Mouse (Mus musculus) C2C12 (cell line): ENCODE results near the gene Hsd17b13. TPM values are rescaled to one million over a fixed set of nuclear protein-coding genes. Genes with fewer than 3 reads are reported as not detected.

Experiments used
- H3K27me3 ChIP-seq: one replicate; pipeline ENCODE4 v1.6.1; 2011; ENCODE audit not compliant: control insufficient read depth, insufficient read depth, insufficient read length
- H3K36me3 ChIP-seq: one replicate; pipeline ENCODE4 v1.6.1; 2011; ENCODE audit not compliant: control insufficient read depth, insufficient read depth
- H3K4me3 ChIP-seq: one replicate; pipeline ENCODE4 v1.5.1; 2011; ENCODE audit warnings: mild to moderate bottlenecking, control low read depth; ENCODE audit not compliant: poor library complexity, insufficient read depth, severe bottlenecking
- H3K79me2 ChIP-seq: one replicate; pipeline ENCODE4 v1.6.1; 2011; ENCODE audit not compliant: control insufficient read depth, insufficient read depth
- H3K79me3 ChIP-seq: one replicate; pipeline ENCODE4 v1.6.1; 2011; ENCODE audit warnings: low read depth, control low read depth
- H3ac ChIP-seq: one replicate; pipeline ENCODE3; 2011; ENCODE audit warnings: low read depth; ENCODE audit not compliant: control insufficient read depth, insufficient read length
- CEBPB ChIP-seq: IDR thresholded peaks from one replicate; pipeline ENCODE4 v1.6.1; 2011; ENCODE audit warnings: low read depth, mild to moderate bottlenecking, control low read depth, moderate library complexity
- CTCF ChIP-seq: IDR thresholded peaks from one replicate; pipeline ENCODE4 v1.5.1; 2011; ENCODE audit not compliant: control insufficient read depth, insufficient read depth, insufficient read length
- FOSL1 ChIP-seq: IDR thresholded peaks from one replicate; pipeline ENCODE4 v1.8.0; 2011; ENCODE audit warnings: mild to moderate bottlenecking, low read length; ENCODE audit not compliant: poor library complexity, insufficient read depth, severe bottlenecking
- MAX ChIP-seq: IDR thresholded peaks from one replicate; pipeline ENCODE4 v1.6.1; 2011; ENCODE audit warnings: mild to moderate bottlenecking, control low read depth
- MYOD1 ChIP-seq: IDR thresholded peaks from one replicate; pipeline ENCODE4 v1.6.1; 2011; ENCODE audit warnings: low read depth; ENCODE audit not compliant: control insufficient read depth, insufficient read length
- MYOG ChIP-seq: IDR thresholded peaks from one replicate; pipeline ENCODE4 v1.6.1; 2011; ENCODE audit not compliant: control insufficient read depth, insufficient read length; ENCODE audit errors: extremely low read depth
- USF1 ChIP-seq: IDR thresholded peaks from one replicate; pipeline ENCODE4 v1.6.1; 2011; ENCODE audit warnings: low read depth, mild to moderate bottlenecking, control low read depth, moderate library complexity
- polyA plus RNA-seq: library from polyadenylated mRNA; unstranded; fragments of >200 nt; fragmentation: generic; extraction: Trizol; gene quantifications from one replicate; pipeline ENCODE4 v1.2.1, GENCODE M21; 2012; ENCODE audit warnings: missing spikeins

The Hsd17b13 gene
- polyA plus RNA-seq, 1 experiment: not detected

DNA sequence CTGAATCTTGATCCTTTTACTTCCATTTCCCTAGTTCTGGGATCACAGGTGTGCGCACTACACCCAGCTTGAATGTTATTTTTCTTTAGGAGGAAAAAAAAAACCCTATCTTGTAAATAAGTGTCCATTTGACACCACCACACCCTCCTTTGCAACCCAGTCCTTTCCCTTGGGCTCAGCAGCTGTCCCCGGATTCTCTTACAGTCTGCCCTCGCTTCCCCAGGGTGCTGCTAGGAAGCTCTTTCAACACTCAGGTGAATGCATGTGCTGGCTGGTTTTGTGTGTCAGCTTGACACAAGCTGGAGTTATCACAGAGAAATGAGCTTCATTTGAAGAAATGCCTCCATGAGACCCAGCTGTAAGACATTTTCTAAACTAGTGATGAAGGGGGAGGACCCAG is 59.0 kb downstream of the Hsd17b13 start:
- Histone ChIP-seq H3K27me3 (peaks cover 17% of the 10 kb centered on the region), H3ac (no peak overlapping the region), H3K79me2 (no peaks in the 10 kb centered on the region), H3K79me3 (no peaks in the 10 kb centered on the region), H3K4me3 (no peak overlapping the region), H3K36me3 (no peaks in the 10 kb centered on the region)
- TF ChIP-seq MAX (no peak), CTCF (no peak), FOSL1 (no peak), CEBPB (no peak), MYOG (no peak), USF1 (no peak), MYOD1 (no peak)

DNA sequence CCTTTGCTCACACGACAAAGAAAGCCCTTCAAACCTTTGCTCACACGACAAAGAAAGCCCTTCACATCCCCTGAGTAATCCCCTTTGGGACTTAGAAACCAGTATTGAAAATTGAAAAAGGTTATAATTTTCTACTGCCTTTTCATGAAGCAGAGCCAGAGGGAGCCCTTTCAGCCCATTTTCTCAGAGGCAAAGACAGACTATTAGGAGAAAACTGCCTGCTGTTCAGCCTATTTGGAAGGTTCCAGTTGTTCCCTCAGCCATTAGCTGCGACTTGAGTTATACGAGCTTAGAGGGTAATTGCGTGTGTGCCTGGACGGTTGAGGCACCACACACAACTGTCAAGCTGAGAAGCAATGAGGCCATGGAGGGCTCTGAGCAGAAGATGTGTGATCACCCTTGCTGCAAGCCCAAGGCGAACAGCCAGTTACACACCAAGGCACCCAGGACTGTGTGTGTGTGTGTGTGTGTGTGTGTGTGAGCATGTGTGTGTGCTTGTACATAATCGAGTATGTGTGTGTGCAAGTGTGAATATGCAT is 59.8 kb downstream of the Hsd17b13 start:
- TF ChIP-seq CEBPB: no peak
- TF ChIP-seq MYOD1: no peak
- no peak for TF ChIP-seq MAX
- TF ChIP-seq MYOG: no peak
- TF ChIP-seq CTCF: no peak
- no peak for TF ChIP-seq USF1
- TF ChIP-seq FOSL1: no peak
- Histone ChIP-seq H3K79me2 (no peaks in the 10 kb centered on the region), H3K4me3 (no peak overlapping the region), H3ac (no peak overlapping the region), H3K36me3 (no peaks in the 10 kb centered on the region), H3K27me3 (peaks cover 25% of the 10 kb centered on the region), H3K79me3 (no peaks in the 10 kb centered on the region)

- H3K79me2 ChIP-seq: no peaks in the 10 kb centered on the region
- no peaks in the 10 kb centered on the region for H3K79me3 ChIP-seq
- TF ChIP-seq MYOG (no peak), MAX (no peak), FOSL1 (no peak), CTCF (no peak), MYOD1 (no peak), USF1 (no peak), CEBPB (no peak)
- no peak overlapping the region for H3K4me3 ChIP-seq
- H3K27me3 ChIP-seq: peaks cover 28% of the 10 kb centered on the region
- H3K36me3 ChIP-seq: no peaks in the 10 kb centered on the region
- H3ac ChIP-seq: no peak overlapping the region
Observed at GRCm38 (mm10) chr5:103916595-103917356, 60.4 kb downstream of the Hsd17b13 start.

- Histone ChIP-seq H3K27me3 (peaks cover 30% of the 10 kb centered on the region), H3K36me3 (no peaks in the 10 kb centered on the region), H3ac (no peak overlapping the region), H3K79me3 (no peaks in the 10 kb centered on the region), H3K4me3 (no peak overlapping the region), H3K79me2 (no peaks in the 10 kb centered on the region)
- no peak for TF ChIP-seq FOSL1
- no peak for TF ChIP-seq CEBPB
- no peak for TF ChIP-seq USF1
- no peak for TF ChIP-seq MAX
- no peak for TF ChIP-seq MYOG
- TF ChIP-seq MYOD1: no peak
- TF ChIP-seq CTCF: no peak
Observed at GRCm38 (mm10) chr5:103914335-103915226, 62.6 kb downstream of the Hsd17b13 start.

DNA sequence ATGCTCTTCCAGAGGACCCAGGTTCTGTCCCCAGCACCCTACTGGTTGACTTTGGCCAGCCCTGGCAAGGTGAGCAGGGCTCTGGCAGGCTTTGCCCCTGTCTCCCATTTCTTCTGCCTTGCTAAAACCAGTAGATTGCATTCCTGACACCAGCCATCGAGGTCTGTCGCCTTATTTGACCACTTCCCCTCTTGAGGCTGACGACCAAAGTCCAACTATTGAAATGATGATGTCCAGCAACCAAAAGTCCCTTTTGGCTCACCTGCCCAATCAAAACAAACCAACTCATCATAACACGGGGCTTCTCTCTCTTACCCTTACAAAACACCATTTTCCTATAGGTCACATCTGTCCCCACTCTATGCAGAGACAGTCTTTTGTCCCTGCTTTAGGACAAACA is 64.1 kb downstream of the Hsd17b13 start:
- TF ChIP-seq MAX (no peak), CTCF (no peak), FOSL1 (no peak), CEBPB (no peak), USF1 (no peak), MYOD1 (no peak), MYOG (no peak)
- H3K27me3 ChIP-seq: peaks cover 30% of the 10 kb centered on the region
- H3K4me3 ChIP-seq: no peak overlapping the region
- no peak overlapping the region for H3ac ChIP-seq
- no peaks in the 10 kb centered on the region for H3K79me3 ChIP-seq
- H3K79me2 ChIP-seq: no peaks in the 10 kb centered on the region
- H3K36me3 ChIP-seq: no peaks in the 10 kb centered on the region
